Mouse (Mus musculus) CH12.LX (cell line): ENCODE results near the gene Gm10721.
"Not testable (repeated sequence)": the region's sequence is repeated elsewhere in the genome, so short reads cannot be mapped to it uniquely, and the experiment has no call there.

Experiments used
- BHLHE40 ChIP-seq: IDR thresholded peaks from 2 replicates; pipeline ENCODE4 v1.6.1; 2011; ENCODE audit warnings: mild to moderate bottlenecking, low read depth, low read length, improper control_type of control experiment
- CHD2 ChIP-seq: IDR thresholded peaks from 2 replicates; pipeline ENCODE4 v1.6.1; 2011; ENCODE audit warnings: low read length, improper control_type of control experiment
- CTCF ChIP-seq, 2 experiments: IDR thresholded peaks in 1 of 2; conservative IDR thresholded peaks in 1 of 2; 2 replicates each; pipeline ENCODE4 v1.5.1; 2011 to 2012; ENCODE audit warnings: low read depth in 2 of 2, low read length in 2 of 2, improper control_type of control experiment in 1 of 2, inconsistent platforms in 1 of 2, mild to moderate bottlenecking in 1 of 2, moderate library complexity in 1 of 2
- E2F4 ChIP-seq: IDR thresholded peaks from 2 replicates; pipeline ENCODE4 v1.6.1; 2011; ENCODE audit warnings: low read depth, low read length, improper control_type of control experiment; ENCODE audit not compliant: insufficient replicate concordance
- EP300 ChIP-seq: IDR thresholded peaks from 2 replicates; pipeline ENCODE4 v1.6.1; 2011; ENCODE audit warnings: low read length, improper control_type of control experiment
- ETS1 ChIP-seq: conservative IDR thresholded peaks from 2 replicates; pipeline ENCODE4 v1.6.1; 2012; ENCODE audit warnings: low read depth, mild to moderate bottlenecking, inconsistent platforms, low read length, improper control_type of control experiment, moderate library complexity
- IRF4 ChIP-seq: IDR thresholded peaks from 2 replicates; pipeline ENCODE4 v1.6.1; 2014; ENCODE audit warnings: low read depth, mild to moderate bottlenecking, inconsistent platforms, low read length, improper control_type of control experiment
- MEF2A ChIP-seq: IDR thresholded peaks from 2 replicates; pipeline ENCODE4 v1.6.1; 2014; ENCODE audit warnings: low read depth, mild to moderate bottlenecking, inconsistent platforms, low read length, improper control_type of control experiment, borderline replicate concordance
- MXI1 ChIP-seq: IDR thresholded peaks from 2 replicates; pipeline ENCODE4 v1.6.1; 2011; ENCODE audit warnings: mild to moderate bottlenecking, low read depth, low read length, improper control_type of control experiment
- POLR2A ChIP-seq: IDR thresholded peaks from 2 replicates; pipeline ENCODE4 v1.6.1; 2011; ENCODE audit warnings: low read depth, mild to moderate bottlenecking, improper control_type of control experiment, low read length
- UBTF ChIP-seq: IDR thresholded peaks from 2 replicates; pipeline ENCODE4 v1.6.1; 2012; ENCODE audit warnings: low read depth, mild to moderate bottlenecking, inconsistent platforms, low read length, improper control_type of control experiment, moderate library complexity
- USF1 ChIP-seq: IDR thresholded peaks from 2 replicates; pipeline ENCODE4 v1.6.1; 2014; ENCODE audit warnings: low read depth, mild to moderate bottlenecking, inconsistent platforms, low read length, improper control_type of control experiment
- ZC3H11A ChIP-seq: IDR thresholded peaks from 2 replicates; pipeline ENCODE4 v1.6.1; 2012; ENCODE audit warnings: low read depth, mild to moderate bottlenecking, inconsistent platforms, low read length, improper control_type of control experiment
- ZNF384 ChIP-seq: IDR thresholded peaks from 2 replicates; pipeline ENCODE4 v1.6.1; 2012; ENCODE audit warnings: low read depth, low read length, improper control_type of control experiment, inconsistent platforms

DNA sequence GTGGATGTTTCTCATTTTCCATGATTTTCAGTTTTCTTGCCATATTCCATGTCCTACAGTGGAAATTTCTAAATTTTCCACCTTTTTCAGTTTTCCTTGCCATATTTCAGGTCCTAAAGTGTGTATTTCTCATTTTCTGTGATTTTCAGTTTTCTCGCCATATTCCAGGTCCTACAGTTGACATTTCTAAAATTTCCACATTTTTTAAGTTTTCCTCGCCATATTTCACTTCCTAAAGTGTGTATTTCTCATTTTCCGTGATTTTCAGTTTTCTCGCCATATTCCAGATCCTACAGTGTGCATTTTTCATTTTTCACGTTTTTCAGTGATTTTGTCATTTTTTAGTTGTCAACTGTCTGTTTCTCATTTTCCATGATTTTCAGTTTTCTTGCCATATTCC lies 3.6 kb upstream of the Gm10721 start:
- not testable (repeated sequence) for TF ChIP-seq MXI1; UBTF; CTCF (conservative IDR thresholded peaks at IDR 0.05 in 1 of 2, IDR thresholded peaks at IDR 0.05 in 1 of 2; ENCODE audit: low read depth in 2 of 2, low read length in 2 of 2); IRF4; USF1; BHLHE40; POLR2A; ZNF384; MEF2A; EP300; E2F4; CHD2; ETS1; ZC3H11A
